ENCODE assay signal across 16 mouse cellular contexts in the genomic region with DNA sequence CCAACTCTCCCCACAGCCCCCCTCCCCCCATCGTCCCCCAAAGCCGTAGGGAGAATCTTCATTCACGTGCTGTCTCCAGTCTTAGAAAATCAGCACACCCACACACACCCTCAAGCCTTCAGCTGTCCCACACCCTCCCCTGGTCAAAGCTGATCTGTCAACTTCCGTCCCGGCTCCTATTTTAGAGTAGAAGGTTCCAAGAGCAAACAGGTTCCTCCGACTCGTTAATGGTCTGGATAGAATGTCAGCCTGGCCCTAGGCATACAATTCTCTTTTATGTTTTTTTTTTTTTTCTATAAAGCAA.
DNase-seq lines count a peak whose midpoint lies in the region; ATAC-seq and TF ChIP-seq lines count a peak whose summit lies in the region.
"Had no signal": no experiment of that assay in that cellular context is flagged by ENCODE, and none has a peak within 500 bp of the region (broad histone marks: within the 10 kb centered on the region; RNA-seq: fewer than 3 reads in every experiment).

No protein-coding gene starts in this region.

- H3K4me2 ChIP-seq in heart, embryonic 12.5 days: peak overlapping the region; percentile 56
- H3K4me2 ChIP-seq in liver, embryonic 11.5 days: peak overlapping the region; percentile 50
- no peak overlapping the region for H3K4me2 ChIP-seq in liver, postnatal 0 days (ENCODE audit: low read depth, low read length)
- H3K4me2 ChIP-seq: embryonic facial prominence, embryonic 15.5 days had no signal

- H3K9me3 ChIP-seq in heart, embryonic 12.5 days (replicated peaks): no peaks in the 10 kb centered on the region
- H3K9me3 ChIP-seq in liver, embryonic 11.5 days (ENCODE audit: control insufficient read depth, low read length): no peaks in the 10 kb centered on the region
- no peaks in the 10 kb centered on the region for H3K9me3 ChIP-seq in liver, postnatal 0 days (ENCODE audit: low read length)
- H3K9me3 ChIP-seq in ES-Bruce4 (replicated peaks; ENCODE audit: control insufficient read depth, insufficient read depth, low read length, poor library complexity, severe bottlenecking): peaks cover 18% of the 10 kb centered on the region
- no peaks in the 10 kb centered on the region for H3K9me3 ChIP-seq in limb, embryonic 10.5 days (replicated peaks)
- H3K9me3 ChIP-seq: embryonic facial prominence, embryonic 15.5 days; liver, embryonic 15.5 days had no signal

- no peak for DNase-seq in heart, adult 18-20 months
- no peak for DNase-seq in liver, embryonic 11.5 days (ENCODE audit: low spot score)
- no peak for DNase-seq in liver, postnatal 0 days
- no peak for DNase-seq in limb, embryonic 10.5 days (ENCODE audit: low spot score)
- no peak for DNase-seq in adrenal gland, adult 18-20 months (ENCODE audit: low spot score in 2 of 2)
- DNase-seq: B cell, adult 2 months; cerebellum, postnatal 25 days; forebrain, postnatal 0 days; gastrocnemius, postnatal 10 days; heart, postnatal 36 days; right cerebral cortex, postnatal 14 days had no signal

- WGBS in heart, embryonic 12.5 days: 23% methylated on average over 7 of the region's 7 CpGs
- 28% methylated on average over 7 of the region's 7 CpGs for WGBS in liver, embryonic 11.5 days
- WGBS in liver, postnatal 0 days (ENCODE audit: insufficient replicate concordance): 50% methylated on average over 7 of the region's 7 CpGs
- 16% methylated on average over 7 of the region's 7 CpGs for WGBS in limb, embryonic 10.5 days

- H3K36me3 ChIP-seq in heart, embryonic 12.5 days: no peaks in the 10 kb centered on the region
- no peaks in the 10 kb centered on the region for H3K36me3 ChIP-seq in liver, embryonic 11.5 days (ENCODE audit: control insufficient read depth, insufficient read depth, low read length)
- no peaks in the 10 kb centered on the region for H3K36me3 ChIP-seq in liver, postnatal 0 days (replicated peaks; ENCODE audit: insufficient read depth, low read length)
- no peaks in the 10 kb centered on the region for H3K36me3 ChIP-seq in ES-Bruce4 (ENCODE audit: control insufficient read depth, insufficient read depth, low read length, poor library complexity, severe bottlenecking)
- H3K36me3 ChIP-seq in limb, embryonic 10.5 days: no peaks in the 10 kb centered on the region
- H3K36me3 ChIP-seq: embryonic facial prominence, embryonic 15.5 days; liver, embryonic 15.5 days had no signal

- peaks cover 30% of the 10 kb centered on the region for H3K27me3 ChIP-seq in heart, embryonic 12.5 days (replicated peaks)
- H3K27me3 ChIP-seq in liver, embryonic 11.5 days (replicated peaks; ENCODE audit: control insufficient read depth, insufficient read depth, low read length): peaks cover 22% of the 10 kb centered on the region
- peaks cover 20% of the 10 kb centered on the region for H3K27me3 ChIP-seq in liver, postnatal 0 days (ENCODE audit: insufficient read depth, low read length)
- H3K27me3 ChIP-seq in ES-Bruce4 (ENCODE audit: control insufficient read depth, insufficient read depth, low read length, poor library complexity, severe bottlenecking): no peaks in the 10 kb centered on the region
- peaks cover 55% of the 10 kb centered on the region for H3K27me3 ChIP-seq in limb, embryonic 10.5 days (ENCODE audit: low read depth, poor library complexity, severe bottlenecking)

- no peak overlapping the region for H3K4me3 ChIP-seq in heart, embryonic 12.5 days
- H3K4me3 ChIP-seq in liver, embryonic 11.5 days (ENCODE audit: low read depth, low read length): no peak overlapping the region
- no peak overlapping the region for H3K4me3 ChIP-seq in liver, postnatal 0 days (ENCODE audit: low read depth, low read length)
- H3K4me3 ChIP-seq in ES-Bruce4 (ENCODE audit: low read depth, low read length): no peak overlapping the region
- peak overlapping the region; percentile 30; the same call in 1 of the 2 replicates for H3K4me3 ChIP-seq in limb, embryonic 10.5 days
- H3K4me3 ChIP-seq: embryonic facial prominence, embryonic 15.5 days; liver, embryonic 15.5 days had no signal

- H3K4me1 ChIP-seq in heart, embryonic 12.5 days (replicated peaks): peaks cover 24% of the 10 kb centered on the region
- H3K4me1 ChIP-seq in liver, embryonic 11.5 days (replicated peaks; ENCODE audit: control insufficient read depth, insufficient read depth, low read length): peaks cover 11% of the 10 kb centered on the region
- H3K4me1 ChIP-seq in liver, postnatal 0 days (ENCODE audit: insufficient read depth): no peaks in the 10 kb centered on the region
- peaks cover 7% of the 10 kb centered on the region for H3K4me1 ChIP-seq in ES-Bruce4 (ENCODE audit: control insufficient read depth, insufficient read depth, low read length)
- peaks cover 24% of the 10 kb centered on the region for H3K4me1 ChIP-seq in limb, embryonic 10.5 days

- TF ChIP-seq POLR2A in ES-Bruce4 (IDR thresholded peaks at IDR 0.05; ENCODE audit: insufficient read depth, low read length): no peak

- H3K9ac ChIP-seq in heart, embryonic 12.5 days: no peak overlapping the region
- H3K9ac ChIP-seq in liver, embryonic 11.5 days (ENCODE audit: low read depth, low read length): no peak overlapping the region
- H3K9ac ChIP-seq in liver, postnatal 0 days (replicated peaks): no peak overlapping the region
- H3K9ac ChIP-seq in ES-Bruce4 (ENCODE audit: low read depth, poor library complexity, severe bottlenecking): peak overlapping the region; percentile 59
- H3K9ac ChIP-seq: embryonic facial prominence, embryonic 15.5 days; forebrain, postnatal 0 days; liver, embryonic 15.5 days had no signal

- no peak for TF ChIP-seq CTCF in liver, postnatal 0 days (IDR thresholded peaks at IDR 0.05; ENCODE audit: low read depth)
- TF ChIP-seq CTCF in ES-Bruce4 (IDR thresholded peaks at IDR 0.05; ENCODE audit: low read depth, low read length): no peak

- H3K27ac ChIP-seq in heart, embryonic 12.5 days (ENCODE audit: poor library complexity, severe bottlenecking): no peak overlapping the region
- H3K27ac ChIP-seq in liver, embryonic 11.5 days (ENCODE audit: low read depth, low read length): no peak overlapping the region
- H3K27ac ChIP-seq in liver, postnatal 0 days (ENCODE audit: low read depth): no peak overlapping the region
- H3K27ac ChIP-seq in ES-Bruce4 (ENCODE audit: insufficient read depth, low read length): peak overlapping the region; percentile 98
- H3K27ac ChIP-seq in limb, embryonic 10.5 days: no peak overlapping the region
- H3K27ac ChIP-seq: embryonic facial prominence, embryonic 15.5 days; liver, embryonic 15.5 days had no signal

- no peak for ATAC-seq in heart, embryonic 12.5 days (ENCODE audit: insufficient number of reproducible peaks, low FRiP score)
- no peak for ATAC-seq in liver, embryonic 11.5 days (replicated peaks; ENCODE audit: low FRiP score)
- ATAC-seq in liver, postnatal 0 days: no peak
- ATAC-seq: forebrain, postnatal 0 days; intestine, postnatal 0 days had no signal

- TF ChIP-seq EP300 in liver, postnatal 0 days (IDR thresholded peaks at IDR 0.05; ENCODE audit: low read depth): no peak
- peak; percentile 91 for TF ChIP-seq EP300 in ES-Bruce4 (IDR thresholded peaks at IDR 0.05; ENCODE audit: insufficient read depth, low read depth, low read length)
